Mouse (Mus musculus) gastrocnemius, adult 2 months (tissue): ENCODE measurements at regions not wholly inside any gene's neighbourhood (a gene's known extent, or its start where the extent isn't known, plus 50 kb on each side); places are given as distances from the start of the nearest gene placed in this dataset.

Source experiments
- DNase-seq: peaks from one replicate; pipeline ENCODE4 v3.0.0; 2022
- H3K27ac ChIP-seq: fragments of 200-600 bp; 2 replicates; pipeline ENCODE4 v1.8.1; 2022; ENCODE audit warnings: mild to moderate bottlenecking
- H3K4me3 ChIP-seq: fragments of 200-600 bp; 2 replicates; pipeline ENCODE4 v1.8.1; 2022; ENCODE audit warnings: mild to moderate bottlenecking, moderate library complexity
- CTCF ChIP-seq: fragments of 200-600 bp; IDR thresholded peaks from 2 replicates; pipeline ENCODE4 v1.8.1; 2022; ENCODE audit warnings: antibody characterized with exemption, mild to moderate bottlenecking, moderate library complexity
- intact Hi-C: fragments of 180-260 bp; cut with DNase I; formaldehyde crosslinking; loops from one replicate; pipeline ENCODE4 v1.15.1; 2025

GRCm38 (mm10) chr19:15199692-15200091, 601.8 kb upstream of the Tle4 start:
- H3K27ac ChIP-seq = no peak overlapping the region
- H3K4me3 ChIP-seq = no peak overlapping the region
- intact Hi-C loops = no loop called here
- no peak for DNase-seq
- TF ChIP-seq CTCF = no peak

GRCm38 (mm10) chr19:15175221-15175620, 577.4 kb upstream of the Tle4 start:
- intact Hi-C loops = no loop called here
- no peak for DNase-seq
- H3K27ac ChIP-seq = no peak overlapping the region
- no peak overlapping the region for H3K4me3 ChIP-seq
- no peak for TF ChIP-seq CTCF

- no peak for DNase-seq
- no peak overlapping the region for H3K27ac ChIP-seq
- no peak for TF ChIP-seq CTCF
- H3K4me3 ChIP-seq = no peak overlapping the region
- intact Hi-C loops = no loop called here
These were observed 575.5 kb upstream of the Tle4 start for GRCm38 (mm10) chr19:15173301-15173700.

- Histone ChIP-seq H3K4me3 (no peak overlapping the region), H3K27ac (no peak overlapping the region)
- TF ChIP-seq CTCF = no peak
- no peak for DNase-seq
- intact Hi-C loops = no loop called here
These were observed 569.3 kb upstream of the Tle4 start for GRCm38 (mm10) chr19:15167184-15167583.

- no peak overlapping the region for H3K4me3 ChIP-seq
- DNase-seq = no peak
- no peak for TF ChIP-seq CTCF
- H3K27ac ChIP-seq = no peak overlapping the region
- intact Hi-C loops = no loop called here
These were observed 562.8 kb upstream of the Tle4 start for GRCm38 (mm10) chr19:15160641-15161040.

- Histone ChIP-seq H3K4me3 (no peak overlapping the region), H3K27ac (no peak overlapping the region)
- no peak for TF ChIP-seq CTCF
- no peak for DNase-seq
- intact Hi-C loops = no loop called here
These were observed 560.8 kb upstream of the Tle4 start for GRCm38 (mm10) chr19:15158653-15159052.

GRCm38 (mm10) chr19:15158177-15158576, 560.3 kb upstream of the Tle4 start:
- DNase-seq = no peak
- Histone ChIP-seq H3K27ac (no peak overlapping the region), H3K4me3 (no peak overlapping the region)
- TF ChIP-seq CTCF = no peak
- intact Hi-C loops = no loop called here

- TF ChIP-seq CTCF = no peak
- intact Hi-C loops = no loop called here
- H3K4me3 ChIP-seq = no peak overlapping the region
- H3K27ac ChIP-seq = no peak overlapping the region
- DNase-seq = no peak
These were observed 556.8 kb upstream of the Tle4 start for GRCm38 (mm10) chr19:15154693-15155092.

- Histone ChIP-seq H3K4me3 (no peak overlapping the region), H3K27ac (no peak overlapping the region)
- intact Hi-C loops = no loop called here
- DNase-seq = no peak
- no peak for TF ChIP-seq CTCF
These were observed 548.5 kb upstream of the Tle4 start for GRCm38 (mm10) chr19:15146325-15146724.

GRCm38 (mm10) chr19:15127122-15127521, 529.3 kb upstream of the Tle4 start:
- DNase-seq = no peak
- no peak for TF ChIP-seq CTCF
- no peak overlapping the region for H3K4me3 ChIP-seq
- intact Hi-C loops = no loop called here
- no peak overlapping the region for H3K27ac ChIP-seq

- intact Hi-C loops = no loop called here
These were observed 510.7 kb upstream of the Tle4 start for GRCm38 (mm10) chr19:15108441-15109026.

GRCm38 (mm10) chr19:15095054-15095453, 497.2 kb upstream of the Tle4 start:
- Histone ChIP-seq H3K4me3 (no peak overlapping the region), H3K27ac (no peak overlapping the region)
- no peak for DNase-seq
- intact Hi-C loops = no loop called here
- no peak for TF ChIP-seq CTCF

More at GRCm38 (mm10) chr19:15108441-15109026, 510.7 kb upstream of the Tle4 start:
- no peak overlapping the region for H3K27ac ChIP-seq
- H3K4me3 ChIP-seq = no peak overlapping the region
- no peak for TF ChIP-seq CTCF
- no peak for DNase-seq

- DNase-seq = no peak
- Histone ChIP-seq H3K27ac (no peak overlapping the region), H3K4me3 (no peak overlapping the region)
- no peak for TF ChIP-seq CTCF
- intact Hi-C loops = no loop called here
These were observed 495.7 kb upstream of the Tle4 start for GRCm38 (mm10) chr19:15093534-15093933.

GRCm38 (mm10) chr19:15080638-15081037, 482.8 kb upstream of the Tle4 start:
- H3K4me3 ChIP-seq = no peak overlapping the region
- no peak for TF ChIP-seq CTCF
- DNase-seq = no peak
- intact Hi-C loops = no loop called here
- no peak overlapping the region for H3K27ac ChIP-seq
